Mouse (Mus musculus): ENCODE data around the gene Neurl1a.
"Not testable (repeated sequence)": the region's sequence is repeated elsewhere in the genome, so short reads cannot be mapped to it uniquely, and the experiment has no call there.

Gene Neurl1a

DNA sequence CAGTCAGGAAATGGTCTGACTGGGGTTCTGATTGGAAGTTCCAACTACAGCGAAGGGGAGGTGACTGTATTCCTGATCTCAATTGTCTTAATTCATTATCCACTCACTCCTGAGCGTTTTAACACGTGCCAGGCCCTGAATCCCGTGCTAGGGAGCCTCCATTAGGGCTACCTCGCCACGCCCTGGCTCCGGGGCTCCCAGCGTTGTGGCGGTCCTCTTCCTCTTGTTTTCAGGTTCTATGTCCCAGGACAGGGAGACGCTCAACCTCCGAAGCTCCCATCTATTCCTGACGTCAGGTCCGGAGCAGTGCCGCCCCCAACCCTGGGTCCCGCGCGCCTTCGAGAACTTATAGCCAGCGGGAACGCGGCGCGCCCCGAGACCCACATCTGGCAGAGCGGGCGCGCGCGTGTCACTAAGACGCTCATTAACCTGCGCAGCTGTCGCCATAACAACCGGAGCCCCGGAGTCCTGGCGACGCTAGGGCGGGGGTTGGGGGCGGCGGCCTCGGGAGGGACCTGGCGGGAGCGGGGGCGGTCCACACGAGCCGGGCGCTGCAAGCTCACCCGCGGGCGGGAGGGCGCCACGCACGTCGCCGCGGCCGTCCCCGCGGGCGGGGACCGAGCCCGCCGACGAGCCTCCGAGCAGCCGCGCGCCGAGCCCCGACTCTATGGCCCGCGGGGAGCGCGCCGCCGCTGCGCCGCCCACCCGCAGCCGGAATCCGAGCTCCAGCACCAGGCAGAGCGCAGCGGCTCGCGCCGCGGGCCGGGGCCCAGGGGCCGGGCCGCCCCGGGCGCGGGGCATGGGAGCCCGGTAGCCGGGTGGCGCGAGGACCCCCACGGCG, at the start of gene Neurl1a:
Gene Neurl1a, plus strand, starts transcription at position 390 of the 841 bp plus-strand sequence.
- no peak for DNase-seq (ENCODE audit: extremely low spot score, low read depth, low spot score)

DNA sequence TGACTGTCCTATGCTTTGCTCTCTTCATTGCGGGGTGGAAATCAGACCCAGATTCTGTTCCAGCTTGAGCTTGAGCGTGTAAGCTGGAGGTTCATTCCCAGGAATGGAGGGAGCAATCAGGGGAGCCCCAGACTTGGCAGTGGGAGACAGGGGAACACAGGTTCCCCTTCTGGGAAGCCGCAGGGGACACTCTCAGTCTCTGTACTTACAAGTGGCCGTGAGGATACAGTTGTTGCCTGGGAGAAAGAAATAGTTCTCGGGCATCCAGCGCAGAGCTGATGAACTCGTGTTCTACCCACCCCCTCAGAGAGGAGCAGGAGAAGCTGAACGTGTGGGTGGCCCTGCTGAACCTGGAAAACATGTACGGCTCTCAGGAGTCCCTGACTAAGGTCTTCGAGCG, 49.8 kb upstream of the Neurl1a start:
- no peak for DNase-seq (ENCODE audit: extremely low spot score, low read depth, low spot score)

DNA sequence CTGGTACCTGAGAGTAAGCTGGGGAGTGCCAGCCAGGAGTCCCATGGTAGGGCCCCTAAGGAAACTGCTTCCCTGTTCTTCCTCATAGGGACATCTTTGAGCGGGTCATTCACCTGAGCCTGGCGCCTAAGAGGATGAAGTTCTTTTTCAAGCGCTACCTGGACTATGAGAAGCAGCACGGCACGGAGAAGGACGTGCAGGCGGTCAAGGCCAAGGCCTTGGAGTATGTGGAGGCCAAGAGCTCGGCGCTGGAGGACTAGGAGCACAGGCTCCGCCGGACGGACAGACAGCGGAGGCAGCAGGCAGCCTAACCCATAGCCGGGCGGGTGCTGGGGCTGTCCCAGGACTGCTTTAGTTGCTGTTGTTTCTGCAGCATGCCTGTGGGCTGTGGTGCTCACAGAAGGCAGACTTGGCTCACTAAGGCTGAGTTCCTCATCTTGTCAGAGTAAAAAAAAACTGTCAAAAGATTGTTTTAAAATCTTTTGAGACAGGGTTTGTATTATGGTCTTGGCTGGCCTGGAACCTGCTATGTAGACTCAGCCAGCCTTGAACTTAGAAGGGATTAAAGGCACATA, 48.0 kb upstream of the Neurl1a start:
- DNase-seq (ENCODE audit: extremely low spot score, low read depth, low spot score) = no peak

DNA sequence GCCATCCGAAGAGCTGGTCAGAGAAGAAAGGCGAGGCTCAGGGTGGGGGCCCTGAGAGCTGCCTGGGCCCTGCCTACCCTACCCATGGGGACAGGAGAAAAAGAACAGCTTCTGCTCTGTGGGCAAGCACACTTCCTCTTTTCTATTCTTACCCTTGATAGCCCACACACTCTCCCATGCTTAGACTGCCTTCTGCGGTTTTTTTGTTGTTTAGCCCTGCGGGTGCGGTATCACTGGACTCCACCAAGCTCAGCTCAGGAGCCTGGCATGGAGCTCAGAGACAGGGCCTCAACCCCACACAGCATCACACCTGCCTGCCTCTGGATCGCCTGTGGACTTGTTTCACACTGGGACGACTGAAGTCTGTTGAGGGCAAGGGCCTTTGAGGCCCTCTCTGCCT, 45.5 kb upstream of the Neurl1a start:
- DNase-seq (ENCODE audit: extremely low spot score, low read depth, low spot score) = no peak

DNA sequence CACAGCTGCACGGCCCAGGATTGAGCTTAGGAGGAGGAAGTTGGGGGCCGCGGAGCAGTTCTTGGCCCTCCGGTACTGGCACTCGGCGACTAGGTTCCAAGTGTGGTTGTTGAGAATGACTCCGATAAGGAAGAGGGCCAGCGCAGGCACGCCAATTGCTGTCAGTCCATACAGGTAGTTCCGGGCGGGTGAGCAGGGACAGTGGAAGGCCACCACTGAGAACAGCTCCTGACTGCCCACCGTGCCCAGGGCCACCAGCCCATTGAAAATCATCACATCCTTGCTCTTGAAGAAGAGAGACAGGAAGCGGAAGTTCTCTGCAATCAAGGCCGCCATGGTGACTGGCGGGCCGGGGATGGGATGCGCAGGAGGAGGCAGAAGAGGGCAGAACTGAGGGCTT, 43.1 kb upstream of the Neurl1a start:
- no peak for DNase-seq (ENCODE audit: extremely low spot score, low read depth, low spot score)

DNA sequence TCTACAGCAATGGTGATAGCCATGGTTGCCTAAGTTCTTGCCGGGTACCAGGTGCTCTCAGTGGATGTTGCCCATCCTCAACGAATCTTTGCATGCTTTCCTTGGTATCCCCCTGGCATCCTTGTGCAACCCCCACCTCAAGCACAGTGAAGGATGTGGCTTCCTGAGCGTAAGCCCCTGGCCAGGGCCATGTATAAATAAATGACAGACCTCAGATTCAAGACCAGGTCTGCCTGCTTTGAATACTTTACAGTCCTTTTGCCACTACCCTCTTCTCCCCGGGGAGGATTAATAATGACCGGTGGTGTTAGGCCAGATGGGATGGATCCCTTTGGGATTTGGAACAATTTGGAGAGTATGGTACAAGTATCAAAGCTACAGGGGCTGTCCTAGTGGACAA, 42.5 kb upstream of the Neurl1a start:
- DNase-seq (ENCODE audit: extremely low spot score, low read depth, low spot score) = no peak

DNA sequence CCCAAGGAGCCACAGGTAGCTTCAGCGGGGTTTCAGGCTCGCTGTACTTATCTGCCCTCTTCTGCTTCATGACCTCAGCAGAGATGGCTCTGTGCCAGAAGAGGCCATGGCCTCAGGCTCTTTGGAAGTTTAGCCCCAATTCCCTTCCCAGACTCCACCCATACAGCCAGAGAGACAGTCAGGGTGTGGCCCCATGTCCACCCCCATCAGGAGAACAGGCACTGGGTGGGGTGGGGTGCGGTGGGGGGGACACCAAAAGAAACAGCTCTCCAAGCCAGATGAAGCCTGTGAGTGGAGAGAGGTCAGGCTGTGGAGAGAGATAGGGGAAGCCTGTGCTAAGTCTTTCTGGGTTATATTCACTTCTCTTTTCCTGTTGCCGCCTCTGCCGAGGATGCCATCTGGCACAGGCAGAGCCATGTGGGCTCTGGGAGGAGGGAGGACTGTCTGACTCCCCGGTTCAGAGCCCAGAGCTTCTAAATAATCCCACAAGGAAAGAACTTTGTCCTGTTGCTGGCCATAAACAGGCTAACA, 41.5 kb upstream of the Neurl1a start:
- DNase-seq (ENCODE audit: extremely low spot score, low read depth, low spot score) = no peak

DNA sequence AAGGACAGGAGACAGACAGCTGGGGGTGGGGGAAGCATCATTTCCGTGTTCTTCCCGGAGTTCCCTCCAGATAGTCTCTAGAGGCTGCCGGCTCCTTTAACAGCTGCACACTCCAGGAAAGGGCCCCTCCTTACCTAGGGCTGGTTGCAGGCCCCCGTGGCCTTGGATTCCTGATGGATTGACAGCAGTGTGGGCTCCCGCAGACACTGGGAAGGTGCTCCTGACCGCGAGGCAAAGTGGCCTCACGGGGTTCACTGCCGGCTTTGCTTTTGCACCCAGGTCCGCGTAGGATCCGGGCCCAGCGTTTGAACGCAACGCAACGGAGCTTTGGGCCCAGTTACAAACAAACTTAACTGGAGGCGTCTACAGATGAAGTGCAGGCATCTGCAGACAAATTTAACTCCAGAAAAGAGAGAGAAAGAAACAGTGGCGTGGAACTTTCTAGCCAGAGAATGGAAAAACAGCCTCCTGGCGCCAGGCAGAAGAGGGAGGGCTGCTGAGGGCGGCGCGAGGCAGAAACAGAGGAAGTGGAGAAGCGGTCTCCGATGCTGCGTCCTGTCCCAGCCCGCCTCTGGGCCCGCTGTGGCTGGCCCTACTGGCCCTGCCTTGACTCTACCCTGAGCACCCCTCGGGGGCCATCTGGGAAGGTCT, 40.7 kb upstream of the Neurl1a start, which contains the start of gene Calhm2:
Gene Calhm2, minus strand, starts transcription at position 524 of the 651 bp plus-strand sequence.
- DNase-seq (ENCODE audit: extremely low spot score, low read depth, low spot score) = no peak

DNA sequence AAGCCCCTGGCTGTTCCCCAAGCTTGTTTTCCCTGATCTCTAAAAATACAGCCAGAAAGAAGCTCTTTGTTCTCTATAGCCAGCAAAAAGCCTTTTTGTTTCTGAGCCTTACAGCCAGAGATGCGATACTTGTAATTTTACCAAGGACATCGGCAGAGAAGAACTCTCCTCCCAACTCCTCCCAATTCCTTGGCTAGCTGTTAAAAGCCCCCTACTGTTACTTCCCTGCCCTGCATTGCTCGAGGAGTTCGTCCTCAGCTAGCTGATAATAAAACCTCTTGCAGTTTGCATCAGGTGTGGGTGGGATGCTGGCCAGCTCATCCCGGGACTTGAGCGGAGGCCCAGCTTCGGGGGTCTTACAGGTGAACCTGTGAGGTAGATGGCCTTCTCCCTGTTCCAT, 39.0 kb upstream of the Neurl1a start:
- DNase-seq (ENCODE audit: extremely low spot score, low read depth, low spot score) = not testable (repeated sequence)

DNA sequence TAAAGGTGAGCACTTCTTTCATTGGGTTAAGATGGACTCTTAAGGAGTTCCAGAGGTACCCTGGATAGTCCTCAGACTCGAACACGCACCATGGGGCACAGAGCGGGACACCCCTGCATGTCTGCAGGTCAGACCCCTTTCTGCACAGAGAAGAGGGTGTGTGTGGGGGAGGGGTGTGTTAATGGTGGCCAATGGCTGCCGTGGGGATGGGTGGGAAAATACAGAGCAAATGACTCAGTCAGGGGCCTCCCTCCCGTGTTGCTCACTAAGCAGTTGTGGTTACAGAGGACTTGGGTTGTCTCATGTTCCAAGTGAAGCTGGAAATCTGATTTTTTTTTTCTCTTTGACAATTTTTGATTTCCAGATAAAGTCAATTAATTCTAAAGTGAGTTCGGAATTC, 36.2 kb upstream of the Neurl1a start:
- no peak for DNase-seq (ENCODE audit: extremely low spot score, low read depth, low spot score)

DNA sequence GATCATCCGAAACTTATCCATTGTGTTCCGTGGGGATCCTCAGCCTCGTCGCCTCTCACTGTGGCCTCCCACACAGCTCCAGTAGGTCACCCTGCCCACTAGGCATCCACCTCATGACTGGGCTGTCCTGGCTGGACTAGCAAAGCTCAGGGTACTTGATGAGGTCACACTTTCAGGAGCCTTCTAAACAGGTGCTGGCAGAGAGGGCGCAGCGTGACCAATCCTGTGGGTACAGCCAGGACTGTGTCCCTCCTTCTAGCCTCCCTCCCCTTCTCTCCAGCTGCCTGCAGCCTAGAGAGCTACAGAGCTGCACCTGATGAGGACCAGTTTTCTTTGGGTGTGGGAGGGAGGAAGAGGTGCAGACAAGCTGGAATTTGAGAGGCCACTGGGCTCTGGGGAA, 34.5 kb upstream of the Neurl1a start, which contains the start of gene Calhm1:
Gene Calhm1, minus strand, starts transcription at position 101 of the 400 bp plus-strand sequence.
- no peak for DNase-seq (ENCODE audit: extremely low spot score, low read depth, low spot score)

DNA sequence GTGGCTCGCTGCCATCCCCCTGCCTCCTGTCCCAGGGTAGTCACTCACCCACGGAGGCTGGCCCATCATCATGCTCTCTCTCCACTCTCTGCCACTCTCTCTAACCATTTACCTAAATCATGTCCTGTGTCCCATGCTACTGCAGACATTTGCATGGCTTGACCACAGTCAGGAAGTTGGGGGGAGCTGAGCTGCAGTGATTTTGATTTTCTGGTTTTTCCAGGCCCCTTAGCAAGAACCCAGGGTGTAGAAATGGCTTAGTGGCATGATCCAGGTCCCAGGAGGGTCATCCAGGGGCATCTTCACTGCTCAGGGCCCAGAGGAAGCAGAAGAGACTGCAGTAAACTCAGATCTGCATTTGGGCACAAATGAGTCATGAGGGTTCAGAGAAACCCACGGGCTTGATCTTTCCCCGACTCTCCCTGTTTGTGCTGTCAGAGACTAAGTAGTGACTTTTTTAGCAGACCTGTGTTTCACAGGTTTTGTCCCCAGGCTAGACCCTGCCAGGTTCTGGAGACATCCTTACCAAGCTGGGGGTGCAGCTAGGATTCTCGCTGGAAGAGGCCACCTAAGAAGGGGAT, 30.3 kb upstream of the Neurl1a start:
- no peak for DNase-seq (ENCODE audit: extremely low spot score, low read depth, low spot score)

DNA sequence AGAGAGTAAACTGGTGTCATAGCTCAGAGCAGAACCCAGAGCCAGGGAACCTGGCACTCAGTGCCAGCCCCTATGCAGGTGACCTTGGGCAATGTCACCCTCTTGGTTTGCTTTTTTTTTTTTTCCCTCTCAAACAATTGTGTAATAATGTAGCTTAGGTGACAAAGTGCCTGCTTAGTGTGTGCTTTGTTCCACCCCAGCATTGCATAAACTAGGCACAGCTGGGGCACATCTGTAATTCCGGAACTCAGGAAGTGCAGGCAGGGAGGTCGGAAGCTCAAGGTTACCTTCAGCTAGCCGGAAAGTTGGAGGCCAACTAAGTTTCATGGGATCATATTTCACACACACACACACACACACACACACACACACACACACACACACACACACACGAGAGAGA, 28.8 kb upstream of the Neurl1a start:
- DNase-seq (ENCODE audit: extremely low spot score, low read depth, low spot score) = peak; percentile 31

DNA sequence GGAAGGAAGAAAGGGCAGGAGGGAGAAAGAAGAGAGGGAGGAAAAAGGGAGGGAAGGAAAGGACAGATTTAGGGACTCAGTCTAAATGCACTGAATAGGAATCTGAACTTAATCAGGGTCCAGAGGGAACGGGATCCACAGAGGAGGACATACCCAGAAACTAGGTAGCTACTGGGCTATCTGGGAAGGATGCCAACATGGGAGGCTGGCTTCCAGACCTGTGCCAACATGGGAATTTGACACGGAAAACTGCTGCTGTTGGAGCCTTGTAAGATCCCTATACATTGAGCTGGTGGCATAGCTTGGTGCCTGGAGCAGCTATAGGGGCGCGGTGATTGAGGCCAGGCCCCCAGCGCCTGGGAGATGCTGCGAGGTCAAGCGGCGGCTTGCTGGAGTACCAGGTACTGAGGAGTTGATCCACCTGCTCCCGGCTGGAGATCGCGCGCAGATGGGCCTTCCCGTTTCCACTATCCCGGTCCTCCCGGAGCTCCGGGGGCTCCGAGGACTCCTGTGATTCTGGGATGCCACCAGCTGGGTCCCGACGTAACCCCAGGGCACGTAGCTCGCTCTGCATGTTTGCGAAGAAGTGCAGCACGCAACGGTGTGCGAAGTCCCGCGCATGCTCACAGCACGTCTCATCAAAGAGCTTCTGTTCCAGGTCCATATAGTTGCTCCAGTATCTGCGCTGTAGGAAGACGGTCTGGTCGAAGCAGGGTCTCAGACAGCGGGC, 27.1 kb upstream of the Neurl1a start:
- no peak for DNase-seq (ENCODE audit: extremely low spot score, low read depth, low spot score)

DNA sequence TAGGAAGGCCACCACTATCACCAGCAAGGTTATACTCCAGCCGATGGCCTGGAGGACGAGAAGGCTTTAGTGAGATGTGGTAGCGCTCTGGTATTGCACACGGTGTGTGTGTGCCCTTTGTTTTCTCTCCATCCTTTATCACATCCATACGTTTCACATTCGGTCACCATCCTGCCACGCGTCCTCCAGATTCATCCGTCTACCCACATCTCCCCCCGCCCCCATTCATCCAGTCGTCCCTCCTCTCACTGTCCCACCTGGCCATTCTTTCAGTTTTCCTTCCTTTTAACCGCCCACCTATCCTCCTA, 26.6 kb upstream of the Neurl1a start:
- DNase-seq (ENCODE audit: extremely low spot score, low read depth, low spot score) = no peak

DNA sequence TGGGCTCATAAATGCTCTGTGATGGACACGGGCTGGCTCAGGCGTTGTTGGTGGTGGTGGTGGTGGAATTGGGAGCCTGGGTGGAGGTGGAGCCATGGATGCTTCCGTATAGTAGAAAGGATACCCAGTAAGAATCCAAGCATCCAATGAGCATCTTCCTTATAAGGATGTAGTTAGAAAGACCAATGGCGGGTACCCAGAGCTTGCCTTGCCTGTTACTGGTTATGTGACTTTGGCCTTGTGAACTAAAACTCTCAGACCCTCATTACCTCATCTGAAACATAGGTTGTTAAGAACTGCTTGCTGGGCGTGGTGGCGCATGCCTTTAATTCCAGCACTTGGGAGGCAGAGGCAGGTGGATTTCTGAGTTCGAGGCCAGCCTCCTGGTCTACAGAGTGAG, 24.9 kb upstream of the Neurl1a start:
- DNase-seq (ENCODE audit: extremely low spot score, low read depth, low spot score) = no peak

DNA sequence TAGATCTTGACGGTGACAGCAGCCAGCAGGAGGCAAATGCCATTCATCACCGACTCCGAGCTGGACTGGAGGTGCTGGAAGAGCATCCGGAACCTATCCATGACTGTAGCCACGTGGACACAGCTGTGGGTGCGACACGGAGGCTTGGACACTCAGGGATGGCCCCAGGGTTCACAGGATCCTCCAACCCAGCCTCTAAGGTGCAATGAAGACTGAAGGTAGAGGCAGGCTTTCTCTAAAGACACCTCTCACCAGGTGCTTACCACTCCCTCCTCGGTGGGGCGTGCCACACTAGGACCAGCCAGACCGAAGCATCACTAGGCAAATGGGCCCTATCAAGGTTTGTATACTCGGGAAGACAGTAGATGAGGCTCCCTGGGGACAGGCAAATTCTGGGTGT, 21.0 kb upstream of the Neurl1a start, which contains the start of gene Calhm3:
Gene Calhm3, minus strand, starts transcription at position 101 of the 400 bp plus-strand sequence.
- no peak for DNase-seq (ENCODE audit: extremely low spot score, low read depth, low spot score)

DNA sequence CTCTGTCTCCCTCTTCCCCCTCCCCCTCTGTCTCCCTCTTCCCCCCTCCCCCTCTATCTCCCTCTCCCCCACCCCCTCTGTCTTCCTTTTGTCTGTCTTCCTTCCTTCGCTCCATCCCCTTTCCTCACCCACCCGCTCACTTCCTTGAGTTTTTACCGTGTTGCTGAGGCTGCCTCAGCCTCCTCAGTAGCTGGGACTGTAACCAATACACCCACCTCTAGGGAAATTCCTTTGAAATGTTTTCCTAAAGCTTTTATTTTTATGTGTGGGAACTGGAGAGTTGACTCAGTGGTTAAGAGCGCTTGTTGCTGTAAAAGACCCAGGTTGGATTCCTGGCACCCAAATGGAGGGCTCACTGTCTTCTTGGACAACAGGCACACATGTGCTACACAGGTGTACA, 17.0 kb upstream of the Neurl1a start:
- no peak for DNase-seq (ENCODE audit: extremely low spot score, low read depth, low spot score)

DNA sequence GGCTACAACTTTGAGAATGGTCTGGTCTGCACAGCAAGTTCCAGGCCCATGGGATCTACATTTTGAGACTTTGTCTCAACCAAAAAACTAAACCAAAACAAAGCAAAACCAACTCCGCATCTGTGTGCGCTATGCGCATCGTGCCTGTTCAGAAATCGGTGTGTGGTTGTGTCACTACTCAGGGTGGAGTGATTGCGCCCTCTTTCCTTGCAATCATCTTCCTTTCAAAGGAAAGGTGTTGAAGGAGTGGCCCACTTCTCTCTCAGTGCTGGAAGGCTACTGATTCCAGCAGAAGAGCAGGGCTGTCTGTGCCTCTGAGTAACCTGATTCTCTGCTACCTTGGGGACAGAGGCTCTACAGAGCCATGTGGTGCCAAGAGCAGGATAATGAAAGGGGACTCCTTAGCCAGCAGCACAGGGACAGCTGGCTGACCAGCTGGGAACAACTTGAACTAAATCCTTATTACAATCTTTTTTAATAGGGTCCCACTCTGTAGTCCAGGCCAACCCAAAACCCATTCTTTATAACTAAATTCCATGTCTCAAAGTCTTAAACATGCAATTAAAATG, 15.4 kb upstream of the Neurl1a start:
- DNase-seq (ENCODE audit: extremely low spot score, low read depth, low spot score) = no peak

DNA sequence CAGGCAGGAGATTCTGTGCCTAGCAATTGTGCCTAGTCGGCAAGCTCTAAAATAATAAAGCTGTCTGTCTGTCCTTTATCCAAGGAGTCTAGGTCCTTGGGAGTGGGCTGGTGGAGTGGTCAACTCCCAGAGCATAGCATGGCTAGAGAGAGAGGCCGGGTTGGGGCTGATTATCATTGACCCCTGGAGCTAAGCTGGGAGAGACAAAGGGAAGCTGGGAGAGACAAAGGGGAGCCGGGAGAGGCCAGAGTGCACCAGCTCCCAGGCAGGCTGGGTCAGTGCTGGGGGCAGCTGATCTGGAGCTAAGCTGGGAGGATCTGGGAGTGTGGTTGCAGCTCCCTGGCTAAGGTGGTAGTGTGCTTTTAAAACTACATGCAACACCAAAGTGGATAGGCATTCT, 11.9 kb upstream of the Neurl1a start:
- DNase-seq (ENCODE audit: extremely low spot score, low read depth, low spot score) = no peak
